Mouse (Mus musculus) hindbrain, postnatal 0 days (tissue): Measurements from ENCODE around the gene Gm28374. TPM values are rescaled to one million over a fixed set of nuclear protein-coding genes. Genes with fewer than 3 reads are reported as not detected.

Experiments
- ATAC-seq: fragments of 200-750 bp; cut with Nextera tagmentation; 2 replicates; pipeline ENCODE4 v1.8.0; 2017; ENCODE audit warnings: mild to moderate bottlenecking, moderate TSS enrichment, moderate library complexity
- DNase-seq: peaks from one replicate; pipeline ENCODE4 v3.0.0-alpha.2; 2015; ENCODE audit warnings: low spot score
- H3K27ac ChIP-seq: fragments of 300-500 bp; sonication (generic); 2 replicates; pipeline ENCODE4 v1.5.1; 2014; ENCODE audit warnings: mild to moderate bottlenecking
- H3K27me3 ChIP-seq: fragments of 300-500 bp; sonication (generic); 2 replicates; pipeline ENCODE4 v1.6.1; 2014; ENCODE audit warnings: low read length, mixed read lengths; ENCODE audit not compliant: insufficient read depth
- H3K36me3 ChIP-seq: fragments of 300-500 bp; sonication (generic); 2 replicates; pipeline ENCODE4 v1.6.1; 2014; ENCODE audit warnings: low read length, mixed read lengths; ENCODE audit not compliant: insufficient read depth
- H3K4me1 ChIP-seq: fragments of 300-500 bp; sonication (generic); 2 replicates; pipeline ENCODE4 v1.6.1; 2014; ENCODE audit warnings: antibody characterized with exemption, low read length, mixed read lengths; ENCODE audit not compliant: insufficient read depth
- H3K4me2 ChIP-seq: fragments of 300-500 bp; sonication (generic); 2 replicates; pipeline ENCODE4 v1.6.1; 2014; ENCODE audit warnings: low read depth, mild to moderate bottlenecking, low read length, moderate library complexity, mixed read lengths
- H3K4me3 ChIP-seq: fragments of 300-500 bp; sonication (generic); 2 replicates; pipeline ENCODE4 v1.5.1; 2014; ENCODE audit warnings: low read length
- H3K9ac ChIP-seq: fragments of 300-500 bp; sonication (generic); replicated peaks from 2 replicates; pipeline ENCODE4 v1.6.1; 2014; ENCODE audit warnings: mild to moderate bottlenecking, low read length, moderate library complexity, mixed read lengths
- H3K9me3 ChIP-seq: fragments of 300-500 bp; sonication (generic); 2 replicates; pipeline ENCODE4 v1.6.1; 2016; ENCODE audit warnings: low read length, mixed read lengths
- CTCF ChIP-seq: IDR thresholded peaks from 2 replicates; pipeline ENCODE4 v1.5.1; 2016; ENCODE audit warnings: antibody characterized with exemption, control low read depth, low read depth
- WGBS: fragments of 180-500 bp; shearing (Covaris S2); extraction: QIAGEN DNeasy Blood & Tissue Kit; methylation state at CpG from one replicate; pipeline ENCODE4 v1.1.7; 2014; 5-methylcytosine and 5-hydroxymethylcytosine counted together
- polyA plus RNA-seq: library from polyadenylated mRNA; unstranded; fragments of >200 nt; fragmentation: Nextera tagmentation; extraction: Ambion mirVana; gene quantifications from 2 replicates; pipeline ENCODE4 v1.2.1, GENCODE M21; 2015
- total RNA-seq: library from RNA; depleted of rRNA; stranded (reverse); fragments of >200 nt; gene quantifications from 2 replicates; pipeline ENCODE4 v1.2.3, GENCODE M21; 2014

Gm28374 gene
- total and polyA plus RNA-seq, 2 experiments from 2014 or later: 0.24 to 0.37 TPM

DNA sequence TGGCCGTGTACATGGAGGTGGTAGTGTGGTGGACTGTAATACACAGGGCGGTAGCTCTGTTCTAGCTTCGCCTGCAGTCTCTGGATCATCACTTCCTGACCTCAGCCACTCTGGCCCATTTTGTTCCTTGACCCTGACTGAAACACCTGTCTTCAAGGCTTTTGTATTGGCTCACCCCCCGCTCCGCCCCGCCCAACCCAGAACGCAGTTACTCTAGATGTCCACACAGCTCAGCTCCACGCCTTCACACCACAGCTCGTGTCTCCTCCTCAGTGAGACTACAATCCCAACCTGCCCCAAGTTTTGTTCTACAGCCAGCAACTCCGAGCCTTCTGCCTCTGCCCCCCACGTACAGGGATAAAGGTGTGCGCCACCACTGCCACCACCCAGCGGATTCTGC, 6.8 kb upstream of the Gm28374 start:
- DNase-seq (no peak), ATAC-seq (no peak)
- no peak overlapping the region for H3K4me2 ChIP-seq
- TF ChIP-seq CTCF: no peak
- H3K27ac ChIP-seq: no peak overlapping the region
- no peaks in the 10 kb centered on the region for H3K27me3 ChIP-seq
- H3K36me3 ChIP-seq: no peaks in the 10 kb centered on the region
- H3K4me3 ChIP-seq: no peak overlapping the region
- H3K4me1 ChIP-seq: peaks cover 3% of the 10 kb centered on the region
- 94% methylated on average over 13 of the region's 13 CpGs for WGBS
- no peaks in the 10 kb centered on the region for H3K9me3 ChIP-seq
- H3K9ac ChIP-seq: no peak overlapping the region

DNA sequence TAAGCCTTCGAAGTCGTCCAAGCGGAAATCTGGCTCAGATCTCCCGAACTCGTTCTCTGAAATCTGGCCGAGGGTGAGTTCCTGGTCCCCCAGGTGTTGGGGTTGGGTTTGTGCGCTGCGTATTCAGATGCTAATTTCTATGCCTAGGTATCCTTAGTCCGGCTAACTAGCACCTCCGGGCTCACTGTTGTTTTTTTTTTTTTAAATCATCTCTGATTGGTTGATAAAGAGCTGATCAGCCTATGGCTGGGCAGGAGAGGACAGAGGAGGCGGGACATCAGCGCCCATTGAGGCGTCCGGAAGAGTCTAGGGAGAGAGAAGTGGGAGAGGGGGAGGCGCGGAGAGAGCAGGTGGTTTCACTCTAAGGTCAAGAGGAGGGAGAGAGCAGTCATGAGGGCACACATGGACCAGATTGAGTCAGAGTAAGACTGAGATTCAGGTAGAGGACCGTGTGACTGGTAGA, 3.4 kb upstream of the Gm28374 start:
- H3K9ac ChIP-seq: no peak overlapping the region; the same call in 1 of the 2 replicates
- H3K27me3 ChIP-seq: no peaks in the 10 kb centered on the region
- peaks cover 22% of the 10 kb centered on the region for H3K36me3 ChIP-seq
- peaks cover 8% of the 10 kb centered on the region for H3K4me1 ChIP-seq
- peak overlapping the region; percentile 54 for H3K4me3 ChIP-seq
- no peak overlapping the region for H3K27ac ChIP-seq
- peak; percentile 61; the same call in 1 of the 2 replicates for ATAC-seq
- H3K9me3 ChIP-seq: no peaks in the 10 kb centered on the region
- DNase-seq: peak; percentile 54
- under 1% methylated on average over 17 of the region's 17 CpGs for WGBS
- H3K4me2 ChIP-seq: peak overlapping the region; percentile 94
- TF ChIP-seq CTCF: no peak

- H3K9me3 ChIP-seq: no peaks in the 10 kb centered on the region
- peak within 1 kb of the TSS; percentile 94 for H3K4me2 ChIP-seq
- H3K4me3 ChIP-seq: peak within 1 kb of the TSS; percentile 54
- peaks cover 8% of the 10 kb centered on the region for H3K4me1 ChIP-seq
- under 1% methylated on average over 58 of the region's 58 CpGs for WGBS
- H3K27me3 ChIP-seq: no peaks in the 10 kb centered on the region
- peak within 1 kb of the TSS; percentile 63 for H3K9ac ChIP-seq
- peaks cover 28% of the 10 kb centered on the region for H3K36me3 ChIP-seq
- TF ChIP-seq CTCF: no peak
- DNase-seq (peak; percentile 100), ATAC-seq (peak; percentile 93)
- H3K27ac ChIP-seq: peak within 1 kb of the TSS; percentile 71
Observed at GRCm38 (mm10) chr19:6084478-6085248, 2.6 kb upstream of the Gm28374 start, which contains the start of the genes Zfpl1 and Cdca5. Gene Zfpl1, minus strand, starts transcription at chr19:6084956. Gene Cdca5, plus strand, starts transcription at chr19:6084983.

- no peak within 1 kb of the TSS for H3K27ac ChIP-seq
- no peaks in the 10 kb centered on the region for H3K27me3 ChIP-seq
- no peaks in the 10 kb centered on the region for H3K9me3 ChIP-seq
- WGBS: 94% methylated on average over 12 of the region's 12 CpGs
- H3K36me3 ChIP-seq: peaks cover 28% of the 10 kb centered on the region
- no peak within 1 kb of the TSS for H3K4me3 ChIP-seq
- no peak for ATAC-seq
- H3K9ac ChIP-seq: no peak within 1 kb of the TSS
- no peak for TF ChIP-seq CTCF
- no peak within 1 kb of the TSS for H3K4me2 ChIP-seq
- H3K4me1 ChIP-seq: peaks cover 15% of the 10 kb centered on the region
- DNase-seq: no peak
Observed at GRCm38 (mm10) chr19:6079983-6080480, 2.0 kb downstream of the Gm28374 start, which contains the start of gene Tmem262. Gene Tmem262, plus strand, starts transcription at chr19:6080033.

DNA sequence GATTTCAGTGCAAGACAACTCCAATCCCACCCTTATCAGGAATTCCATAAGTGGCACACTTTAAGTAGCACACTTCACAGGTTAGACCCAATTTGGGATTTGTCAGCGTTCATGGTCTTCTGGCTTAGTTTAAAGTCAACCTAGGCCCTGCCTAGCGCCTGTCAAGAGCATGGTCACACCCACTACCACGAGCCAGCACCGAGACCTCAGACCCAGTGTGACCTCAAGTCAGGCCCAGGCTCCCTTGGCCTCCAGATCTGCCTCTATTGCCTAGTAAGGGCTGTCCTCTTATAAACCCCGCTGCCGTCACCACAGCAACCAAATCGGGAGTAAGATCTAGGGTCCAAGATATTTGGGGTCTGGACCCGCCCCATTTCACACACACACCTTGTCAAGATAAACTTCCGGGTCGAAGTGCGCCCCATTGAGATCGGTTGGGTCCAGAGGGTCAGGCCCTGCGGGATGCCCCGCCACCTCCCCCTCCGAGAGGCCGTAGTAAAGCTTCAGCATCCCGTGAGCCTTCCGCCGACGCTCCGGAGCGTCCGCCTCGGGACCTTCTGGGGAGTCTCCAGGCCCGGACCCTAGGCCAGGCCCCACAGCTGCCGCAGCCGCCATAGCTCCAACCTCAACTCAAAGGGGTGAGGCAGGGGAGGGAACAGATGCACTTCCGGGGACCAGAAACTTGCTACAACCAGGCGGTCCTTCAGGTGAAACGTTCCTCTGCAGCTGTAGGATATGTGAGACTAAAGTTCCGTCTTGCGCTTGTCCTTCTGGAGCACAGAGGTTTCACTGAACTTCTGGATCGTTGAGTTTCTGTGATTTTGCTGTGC, 5.3 kb downstream of the Gm28374 start, which contains the start of gene Vps51:
Gene Vps51 (minus strand): TSS at position 668 of the 830 bp plus-strand sequence.
- Histone ChIP-seq H3K27ac (peak within 1 kb of the TSS; percentile 90), H3K4me1 (peaks cover 7% of the 10 kb centered on the region), H3K4me2 (peak within 1 kb of the TSS; percentile 98), H3K9me3 (no peaks in the 10 kb centered on the region), H3K4me3 (peak within 1 kb of the TSS; percentile 81), H3K27me3 (no peaks in the 10 kb centered on the region), H3K9ac (peak within 1 kb of the TSS; percentile 68), H3K36me3 (peaks cover 30% of the 10 kb centered on the region)
- DNase-seq (peak; percentile 94), ATAC-seq (peak; percentile 93)
- under 1% methylated on average over 33 of the region's 33 CpGs for WGBS
- no peak for TF ChIP-seq CTCF

- H3K9ac ChIP-seq: no peak overlapping the region
- no peak overlapping the region for H3K4me3 ChIP-seq
- no peak overlapping the region for H3K4me2 ChIP-seq
- WGBS: 86% methylated on average over 5 of the region's 5 CpGs
- no peak for ATAC-seq
- no peak overlapping the region for H3K27ac ChIP-seq
- no peak for DNase-seq
- no peak for TF ChIP-seq CTCF
- H3K36me3 ChIP-seq: peaks cover 32% of the 10 kb centered on the region
- H3K9me3 ChIP-seq: no peaks in the 10 kb centered on the region
- no peaks in the 10 kb centered on the region for H3K27me3 ChIP-seq
- peaks cover 7% of the 10 kb centered on the region for H3K4me1 ChIP-seq
Observed at GRCm38 (mm10) chr19:6073889-6074288, 8.2 kb downstream of the Gm28374 start.
